Mouse (Mus musculus): ENCODE measurements around the gene Tspan17.

- TF ChIP-seq CTCF (IDR thresholded peaks at IDR 0.05; ENCODE audit: control insufficient read depth, insufficient read depth, insufficient read length) (no peak), MAX (IDR thresholded peaks at IDR 0.05) (no peak), MYOG (IDR thresholded peaks at IDR 0.05; ENCODE audit: control insufficient read depth, extremely low read depth, insufficient read length) (no peak), USF1 (IDR thresholded peaks at IDR 0.05; ENCODE audit: low read depth) (no peak), FOSL1 (IDR thresholded peaks at IDR 0.05; ENCODE audit: insufficient read depth, low read length, poor library complexity, severe bottlenecking) (no peak), CEBPB (IDR thresholded peaks at IDR 0.05; ENCODE audit: low read depth) (no peak), MYOD1 (IDR thresholded peaks at IDR 0.05; ENCODE audit: control insufficient read depth, insufficient read length, low read depth) (no peak)
Measured at GRCm38 (mm10) chr13:54808067-54808466, 18.9 kb downstream of the Tspan17 start.
